Mouse (Mus musculus): ENCODE measurements around the gene Sik3.

GRCm38 (mm10) chr9:46032190-46032589, 19.6 kb downstream of the Sik3 start:
- TF ChIP-seq POLR2A (IDR thresholded peaks at IDR 0.05; ENCODE audit: extremely low read depth, insufficient read depth, low read length) (no peak), CTCF (IDR thresholded peaks at IDR 0.05; ENCODE audit: extremely low read depth, insufficient read depth, low read length) (no peak)

Data from cortical plate, adult 2 months (tissue).